Mouse (Mus musculus): Measurements from ENCODE around the gene Ano6.

- TF ChIP-seq CTCF (IDR thresholded peaks at IDR 0.05; ENCODE audit: low read depth) (no peak), EP300 (IDR thresholded peaks at IDR 0.05; ENCODE audit: low read depth) (no peak)
These were observed 39.0 kb downstream of the Ano6 start for GRCm38 (mm10) chr15:95829553-95830205.
